Mouse (Mus musculus) testis, adult 2 months (tissue): ENCODE measurements around the gene Glyr1.

Source experiments
- CTCF ChIP-seq: fragments of 200-500 bp; IDR thresholded peaks from 2 replicates; pipeline ENCODE4 v1.5.1; 2012; ENCODE audit warnings: low read depth, mild to moderate bottlenecking, inconsistent platforms, low read length, moderate library complexity; ENCODE audit not compliant: control insufficient read depth, insufficient read depth, insufficient replicate concordance
- POLR2A ChIP-seq: fragments of 200-500 bp; IDR thresholded peaks from 2 replicates; pipeline ENCODE4 v1.6.1; 2012; ENCODE audit warnings: low read depth, mild to moderate bottlenecking, inconsistent platforms, low read length, moderate library complexity; ENCODE audit not compliant: control insufficient read depth

DNA sequence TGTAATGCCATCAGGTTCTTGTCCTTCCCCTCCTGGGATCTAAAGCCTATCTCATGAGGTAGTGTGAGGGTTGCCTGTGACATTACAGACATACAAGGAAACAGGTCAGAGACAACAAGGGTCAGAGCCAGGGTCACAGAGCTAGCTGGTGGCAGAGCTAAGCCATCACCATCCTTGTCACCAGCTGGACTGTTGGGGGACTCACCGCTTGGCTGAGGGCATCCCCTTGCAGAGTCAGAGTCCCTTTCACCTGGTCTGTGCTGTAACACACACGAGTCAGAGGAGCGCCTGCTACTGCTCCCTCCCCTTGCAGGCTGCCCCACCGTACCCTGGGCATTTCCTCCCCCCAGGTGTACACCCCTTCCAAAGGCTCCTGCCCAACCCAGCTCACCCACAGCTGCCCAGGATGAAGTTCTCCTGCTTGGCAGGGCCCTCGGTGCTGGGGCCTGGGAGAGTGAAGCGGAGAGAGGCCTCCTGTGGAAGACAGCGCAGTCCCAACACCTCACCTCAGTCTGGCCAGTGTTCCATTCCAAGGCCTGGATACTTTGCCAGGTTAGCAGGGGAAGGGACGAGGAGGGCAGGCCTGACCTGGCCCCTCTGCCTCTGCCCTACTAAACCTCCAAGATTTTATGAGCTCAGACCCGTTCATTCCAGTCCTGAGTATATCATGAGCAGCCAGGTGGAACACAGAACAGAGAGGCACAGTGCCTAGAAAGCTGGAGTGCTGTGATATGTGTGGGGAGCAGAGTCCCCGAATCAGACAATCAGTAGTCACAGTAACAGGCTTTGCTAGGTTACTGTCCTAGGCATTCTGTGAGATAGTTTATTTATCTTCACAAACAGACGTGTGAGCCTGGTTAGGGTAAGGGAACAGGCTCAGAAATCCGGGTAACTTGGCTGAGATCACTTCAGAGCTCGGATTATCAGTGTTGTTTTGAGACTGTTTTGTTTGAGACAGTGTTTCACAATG, 37.3 kb downstream of the Glyr1 start:
- no peak for TF ChIP-seq CTCF
- no peak for TF ChIP-seq POLR2A
